Mouse (Mus musculus) kidney, postnatal 36 days (tissue): ENCODE measurements around the gene Ccdc173.

Source experiments
- DNase-seq, 2 experiments: peaks; one replicate each; pipeline ENCODE4 v3.0.0; 2021 to 2022; ENCODE audit warnings: mixed read lengths in 2 of 2

Gene Ccdc173

GRCm38 (mm10) chr2:69788974-69789373 lies 401 bp downstream of the Ccdc173 start:
- no peak for DNase-seq

DNA sequence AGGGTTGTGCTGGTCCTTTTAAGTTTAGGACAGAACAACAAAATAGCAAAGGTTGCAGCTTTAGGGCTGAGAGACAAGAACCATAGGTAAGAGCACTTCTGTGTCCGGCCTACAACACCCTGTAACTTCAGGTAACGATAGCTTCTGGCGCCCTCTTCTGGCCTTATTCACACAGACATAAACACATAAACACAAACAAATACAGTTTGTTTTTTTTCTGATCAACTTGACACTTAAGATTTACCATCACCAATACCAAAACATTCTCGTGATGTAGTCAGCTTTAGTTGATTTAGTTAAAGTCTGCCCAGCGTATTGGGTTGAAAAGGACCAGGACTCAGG lies 10.6 kb downstream of the Ccdc173 start:
- DNase-seq: peak; percentile 52 to 77

DNA sequence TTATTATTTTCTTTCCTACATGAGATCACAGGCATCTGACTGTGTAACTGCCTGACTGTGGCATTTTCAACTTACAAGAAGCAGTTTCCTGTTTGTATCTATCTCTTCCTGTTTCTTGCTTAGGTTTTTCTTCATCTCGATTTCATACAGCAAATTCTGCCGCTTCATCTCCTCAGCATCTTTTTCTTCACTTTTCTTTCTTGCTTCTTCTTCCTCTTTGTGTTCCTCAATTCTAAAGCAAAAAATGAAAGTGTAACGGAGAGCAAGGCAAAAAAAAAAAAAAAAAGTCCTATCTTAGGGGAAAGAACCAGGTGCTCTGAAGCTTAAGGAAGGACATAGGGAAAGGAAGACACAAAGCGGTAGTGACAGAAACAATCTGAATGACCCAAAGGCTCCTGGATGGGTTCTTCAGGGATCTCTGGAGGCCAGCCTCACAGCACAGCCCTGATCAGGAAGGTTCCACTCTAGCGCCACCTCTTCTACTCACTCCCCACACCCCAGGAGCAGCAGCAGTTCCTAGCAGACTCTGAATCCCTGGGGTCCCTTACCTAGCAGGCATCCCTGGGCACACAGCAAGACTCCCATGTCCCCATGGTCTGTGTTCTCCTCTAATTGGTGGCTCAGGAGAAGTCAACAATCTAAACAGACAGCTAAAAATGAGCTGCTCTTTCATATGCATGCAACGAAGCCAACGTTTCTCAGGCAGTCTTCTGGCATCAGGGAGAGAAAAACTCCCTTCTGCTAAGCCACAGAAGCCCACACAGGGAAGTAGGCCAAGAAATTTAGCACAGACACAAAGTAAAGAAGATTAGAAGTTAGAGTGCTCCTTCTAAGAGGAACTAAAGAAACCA lies 11.2 kb downstream of the Ccdc173 start:
- no peak for DNase-seq

DNA sequence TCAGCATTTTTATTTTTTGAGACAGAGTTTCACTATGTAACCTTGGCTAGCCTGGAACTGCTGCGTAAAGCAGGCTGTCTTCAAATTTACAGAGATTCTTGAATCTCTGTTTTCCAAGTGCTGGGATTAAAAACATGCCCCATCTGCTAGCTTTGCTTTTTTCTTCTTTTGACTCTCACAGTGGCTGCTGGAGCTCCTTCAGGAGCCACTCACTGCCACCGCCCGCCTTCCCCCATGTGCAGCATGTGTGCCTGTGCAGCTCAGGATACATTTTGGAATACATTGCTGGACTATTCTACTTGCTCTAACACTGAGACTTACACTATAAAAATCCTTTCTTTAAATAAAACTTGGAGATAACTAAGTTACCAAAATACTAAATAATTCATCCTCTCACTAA lies 16.0 kb downstream of the Ccdc173 start:
- no peak for DNase-seq

GRCm38 (mm10) chr2:69764716-69765115 lies 24.7 kb downstream of the Ccdc173 start:
- DNase-seq: no peak

DNA sequence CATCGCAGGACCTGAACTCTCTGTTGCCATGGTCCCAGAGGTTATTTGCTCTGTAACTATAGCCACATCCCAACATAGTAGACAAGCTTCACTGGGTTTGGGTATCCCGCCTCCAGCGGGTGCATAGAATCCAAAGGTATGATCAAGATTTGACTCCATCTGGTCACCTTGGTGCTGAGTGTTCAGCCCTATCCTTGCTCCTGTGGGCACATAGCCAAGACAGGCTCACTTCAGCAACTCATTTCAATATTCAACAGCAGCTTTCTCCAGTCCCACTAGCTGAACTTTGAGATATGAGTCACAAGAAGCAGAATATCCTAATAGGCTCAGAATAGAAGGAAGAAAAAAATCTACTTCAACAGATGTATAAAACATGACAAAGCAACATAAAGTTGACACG lies 26.0 kb downstream of the Ccdc173 start:
- DNase-seq: peak; percentile 19 to 37

- DNase-seq: no peak
Observed at GRCm38 (mm10) chr2:69760980-69761379, 28.4 kb downstream of the Ccdc173 start.

GRCm38 (mm10) chr2:69745091-69745490 lies 44.3 kb downstream of the Ccdc173 start:
- DNase-seq: peak in 1 of 2 experiments; percentile 24

GRCm38 (mm10) chr2:69723519-69723825 lies 65.9 kb downstream of the Ccdc173 start:
- no peak for DNase-seq

- DNase-seq: peak; percentile 95 to 97
Observed at GRCm38 (mm10) chr2:69722650-69723518, 66.5 kb downstream of the Ccdc173 start.

DNA sequence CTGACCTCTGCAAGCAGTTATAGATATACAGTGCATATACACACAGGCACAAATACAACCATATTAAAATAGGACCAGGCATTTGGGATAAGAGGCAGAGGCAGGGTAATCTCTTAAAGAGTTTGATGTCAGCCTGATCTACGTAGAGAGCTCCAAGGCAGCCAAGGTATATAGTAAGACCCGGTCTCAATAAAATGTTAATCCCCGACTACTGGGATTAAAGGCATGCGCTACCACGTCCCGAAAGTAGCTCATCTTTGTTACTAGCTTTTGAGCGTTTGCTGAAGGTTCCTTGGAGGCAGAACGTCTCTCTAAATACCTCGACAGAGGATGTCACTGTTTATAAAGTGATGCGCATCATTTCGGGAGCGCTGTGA lies 67.1 kb downstream of the Ccdc173 start, which contains the start of gene Ppig:
TSS of gene Ppig (plus strand) at position 273 of the 377 bp plus-strand sequence.
- DNase-seq: no peak

DNA sequence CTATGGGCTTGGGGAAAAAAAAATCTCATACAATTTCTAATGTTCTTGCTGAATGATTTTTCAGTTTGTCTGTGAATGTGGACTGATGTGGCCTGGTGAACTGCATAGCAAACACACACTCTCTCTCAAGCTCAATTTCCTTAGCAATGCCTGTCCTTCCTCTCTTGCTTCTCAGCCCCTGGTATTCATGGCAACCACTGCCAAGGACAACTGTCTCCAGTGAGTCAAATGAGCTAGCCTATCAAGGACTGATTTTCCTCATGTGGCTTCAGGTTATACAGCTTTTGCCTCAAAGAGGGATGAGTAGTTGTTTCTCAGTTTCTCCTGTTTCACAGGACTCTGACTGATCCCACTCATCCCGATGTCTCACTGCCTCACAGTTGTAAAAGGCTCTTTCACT lies 70.3 kb downstream of the Ccdc173 start:
- no peak for DNase-seq

DNA sequence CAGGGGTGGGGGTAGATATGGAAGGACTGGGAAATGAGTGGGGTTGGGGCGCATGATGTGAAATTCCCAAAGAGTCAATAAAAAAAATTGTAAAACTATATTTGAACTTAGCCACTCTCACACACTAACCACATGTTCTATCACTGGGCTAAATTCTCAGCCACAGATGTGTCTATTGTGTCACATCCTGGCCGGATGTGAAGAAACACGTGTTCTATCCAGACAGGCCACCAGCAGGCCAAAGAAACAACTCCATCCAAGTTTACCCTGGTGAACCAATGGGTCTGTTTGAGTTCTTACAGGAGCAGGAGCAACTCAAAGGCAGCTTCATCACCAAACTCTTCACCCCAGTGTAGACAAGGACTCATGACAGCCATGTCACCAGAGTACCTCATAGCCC lies 72.9 kb downstream of the Ccdc173 start:
- no peak for DNase-seq

GRCm38 (mm10) chr2:69714126-69714525 lies 75.2 kb downstream of the Ccdc173 start:
- DNase-seq: no peak

- DNase-seq: no peak
Observed at GRCm38 (mm10) chr2:69713626-69714014, 75.8 kb downstream of the Ccdc173 start.

- DNase-seq: peak; percentile 92 to 96
Observed at GRCm38 (mm10) chr2:69712981-69713625, 76.3 kb downstream of the Ccdc173 start, which contains the start of gene Fastkd1. Fastkd1 (minus strand) TSS chr2:69713516.

- peak; percentile 12 to 13 for DNase-seq
Observed at GRCm38 (mm10) chr2:69712171-69712570, 77.2 kb downstream of the Ccdc173 start.
